Mouse (Mus musculus) embryonic fibroblast, embryonic 13.5 days (primary cell): ENCODE results near the gene Acer3.

ENCODE experiments used
- CTCF ChIP-seq: IDR thresholded peaks from 2 replicates; pipeline ENCODE4 v1.5.1; 2011; ENCODE audit warnings: mild to moderate bottlenecking, control low read depth, low read length, moderate library complexity, borderline replicate concordance; ENCODE audit not compliant: insufficient read depth
- POLR2A ChIP-seq: IDR thresholded peaks from 2 replicates; pipeline ENCODE4 v1.6.1; 2011; ENCODE audit warnings: low read depth, mild to moderate bottlenecking, control low read depth, low read length, moderate library complexity

DNA sequence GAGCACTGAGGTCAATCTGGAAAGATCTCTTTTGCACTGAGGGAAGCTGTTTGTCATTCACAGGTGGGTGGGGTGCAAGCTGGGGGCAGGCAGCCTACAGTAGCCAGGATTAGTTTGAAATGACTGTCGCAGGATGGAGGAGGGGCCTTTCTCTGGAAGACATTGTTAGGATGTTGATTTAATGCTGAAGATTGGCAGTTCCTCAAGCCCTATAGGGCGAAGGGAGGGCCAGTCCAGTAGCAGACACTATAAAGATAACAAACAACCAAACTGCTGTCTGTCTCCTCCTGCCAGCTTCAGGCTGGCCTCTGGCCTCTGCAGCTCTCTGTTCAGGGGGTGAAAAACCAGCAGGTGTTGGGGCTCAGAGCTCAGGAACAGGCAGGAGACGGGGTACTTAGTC is 131.3 kb downstream of the Acer3 start:
- TF ChIP-seq POLR2A (no peak), CTCF (no peak)
